Mouse (Mus musculus): ENCODE results near the gene Aqp11.
A peak's percentile ranks its signal among the peaks of the same experiment; 100 is the strongest.

The Aqp11 gene

DNA sequence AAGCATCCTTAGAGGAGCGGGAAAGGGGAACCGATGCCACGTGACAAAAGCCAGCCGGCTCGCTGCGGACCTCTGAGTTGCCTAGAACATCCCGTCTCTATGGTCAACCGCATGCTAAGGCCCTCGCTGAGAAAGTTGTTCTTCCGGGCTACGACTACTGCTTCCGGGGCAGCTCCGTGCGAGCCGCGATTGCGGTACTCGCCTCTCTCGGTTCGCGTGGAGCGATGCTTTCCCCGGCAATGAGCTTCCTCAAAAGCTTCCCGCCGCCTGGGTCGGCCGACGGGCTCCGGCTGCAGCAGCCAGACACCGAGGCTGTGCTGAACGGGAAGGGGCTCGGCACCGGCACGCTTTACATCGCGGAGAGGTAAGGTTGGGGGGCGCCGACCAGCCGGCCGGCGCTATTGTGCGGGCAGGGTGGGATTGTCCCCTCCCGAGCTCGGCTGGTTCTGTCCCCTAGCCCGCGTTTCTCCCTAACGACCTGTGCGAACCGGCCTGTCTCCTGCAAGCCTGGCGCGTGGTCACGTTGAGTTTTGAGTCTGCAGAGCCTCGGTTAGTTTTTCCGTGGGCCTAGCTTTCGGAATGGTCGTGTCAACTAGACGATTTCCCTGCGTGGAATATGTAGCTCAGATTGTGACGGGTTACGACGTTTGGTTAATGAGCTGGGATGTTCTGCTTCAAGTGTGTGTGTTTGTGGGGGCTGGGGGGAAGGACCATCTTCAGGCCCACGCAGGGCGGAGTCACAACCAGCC is 41.4 kb downstream of the Aqp11 start, which contains the start of gene Clns1a:
Gene Clns1a (plus strand): TSS at position 129 of the 749 bp plus-strand sequence.
- TF ChIP-seq GATA4 (IDR thresholded peaks at IDR 0.05; ENCODE audit: insufficient replicate concordance, low read length), result peak; percentile 28; the same call in 1 of the 2 replicates

- TF ChIP-seq GATA4 (IDR thresholded peaks at IDR 0.05; ENCODE audit: insufficient replicate concordance, low read length), result no peak
These were observed 42.0 kb downstream of the Aqp11 start for GRCm38 (mm10) chr7:97696133-97696505.

DNA sequence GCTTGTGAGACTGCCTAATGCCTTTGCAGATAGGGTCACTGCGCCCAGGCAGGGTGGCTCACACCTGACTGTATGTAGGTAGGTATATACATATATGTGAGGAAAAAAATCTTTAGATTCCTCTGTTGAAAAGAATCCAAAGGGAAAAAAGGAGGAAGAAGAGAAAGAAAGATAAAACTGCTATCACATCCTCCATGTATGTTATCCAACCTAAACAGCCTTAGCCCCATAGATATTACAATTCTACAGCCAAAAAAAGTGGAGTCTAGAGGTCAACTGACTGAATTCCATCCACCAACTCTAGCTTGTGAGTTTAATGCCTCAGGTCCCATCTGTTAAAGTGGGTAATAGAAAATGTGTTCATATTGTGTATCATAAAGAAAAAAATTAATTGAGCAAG is 42.6 kb downstream of the Aqp11 start:
- no peak for TF ChIP-seq GATA4 (IDR thresholded peaks at IDR 0.05; ENCODE audit: insufficient replicate concordance, low read length)

DNA sequence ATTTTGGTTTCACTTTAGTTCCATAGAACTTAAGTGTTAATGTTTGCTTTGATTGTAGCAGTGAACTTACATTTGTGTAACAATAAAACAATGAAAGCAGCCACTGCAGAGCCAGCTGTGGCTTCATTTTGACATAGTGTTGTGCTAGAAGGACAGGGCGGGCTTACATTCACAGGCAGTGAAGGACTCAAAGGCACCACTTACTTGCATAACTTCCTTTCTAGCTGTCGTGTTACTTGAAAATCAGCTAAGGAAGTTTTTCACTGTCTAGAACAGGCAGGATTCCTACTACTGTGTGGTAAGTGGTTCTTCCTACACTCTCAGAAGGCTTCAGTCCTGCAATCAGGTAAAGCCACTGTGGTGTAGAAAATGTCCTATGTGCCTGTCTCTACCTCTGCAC is 50.3 kb downstream of the Aqp11 start:
- TF ChIP-seq GATA4 (IDR thresholded peaks at IDR 0.05; ENCODE audit: insufficient replicate concordance, low read length), result no peak

GRCm38 (mm10) chr7:97679239-97679638 is 58.9 kb downstream of the Aqp11 start:
- TF ChIP-seq GATA4 (IDR thresholded peaks at IDR 0.05; ENCODE audit: insufficient replicate concordance, low read length), result no peak
